Mouse (Mus musculus): ENCODE data around the gene Ovol3. TPM values are rescaled to one million over a fixed set of nuclear protein-coding genes. Genes with fewer than 3 reads are reported as not detected.
A peak's percentile ranks its signal among the peaks of the same experiment; 100 is the strongest.

The Ovol3 gene
- polyA plus RNA-seq, 1 experiment from 2014 or later = not detected

- no peaks in the 10 kb centered on the region for H3K9me3 ChIP-seq (ENCODE audit: control insufficient read depth, low read length)
- no peaks in the 10 kb centered on the region for H3K27me3 ChIP-seq (replicated peaks; ENCODE audit: control insufficient read depth, insufficient read depth, low read length)
- peaks cover 20% of the 10 kb centered on the region for H3K4me1 ChIP-seq (replicated peaks; ENCODE audit: control insufficient read depth, insufficient read depth, low read length)
- peak overlapping the region; percentile 97 for H3K27ac ChIP-seq (ENCODE audit: low read length)
- no peaks in the 10 kb centered on the region; the same call in 1 of the 2 replicates for H3K36me3 ChIP-seq (ENCODE audit: control insufficient read depth, insufficient read depth)
- peak overlapping the region; percentile 60 for H3K4me2 ChIP-seq (ENCODE audit: low read length)
- WGBS = 3% methylated on average over 24 of the region's 24 CpGs
- H3K9ac ChIP-seq (replicated peaks; ENCODE audit: low read depth, low read length) = peak overlapping the region; percentile 66
- peak overlapping the region; percentile 55 for H3K4me3 ChIP-seq (replicated peaks; ENCODE audit: low read length)
- ATAC-seq = no peak
These were observed 2.8 kb downstream of the Ovol3 start for GRCm38 (mm10) chr7:30232631-30233148.

- no peaks in the 10 kb centered on the region for H3K27me3 ChIP-seq (replicated peaks; ENCODE audit: control insufficient read depth, insufficient read depth, low read length)
- no peaks in the 10 kb centered on the region for H3K9me3 ChIP-seq (ENCODE audit: control insufficient read depth, low read length)
- peaks cover 20% of the 10 kb centered on the region for H3K4me1 ChIP-seq (replicated peaks; ENCODE audit: control insufficient read depth, insufficient read depth, low read length)
- H3K36me3 ChIP-seq (ENCODE audit: control insufficient read depth, insufficient read depth) = peaks cover 2% of the 10 kb centered on the region; the same call in 1 of the 2 replicates
- peak; percentile 96 for ATAC-seq
- WGBS = under 1% methylated on average over 67 of the region's 67 CpGs
- peak within 1 kb of the TSS; percentile 79 for H3K4me2 ChIP-seq (ENCODE audit: low read length)
- peak within 1 kb of the TSS; percentile 55 for H3K4me3 ChIP-seq (replicated peaks; ENCODE audit: low read length)
- H3K9ac ChIP-seq (replicated peaks; ENCODE audit: low read depth, low read length) = peak within 1 kb of the TSS; percentile 66
- H3K27ac ChIP-seq (ENCODE audit: low read length) = peak within 1 kb of the TSS; percentile 97
These were observed 3.7 kb downstream of the Ovol3 start, which contains the start of the genes Polr2i and Tbcb for GRCm38 (mm10) chr7:30231669-30232454. Gene Polr2i (plus strand): TSS chr7:30231948. Gene Tbcb (minus strand): TSS chr7:30232272.

GRCm38 (mm10) chr7:30231328-30231668 lies 4.2 kb downstream of the Ovol3 start:
- peak overlapping the region; percentile 97 for H3K27ac ChIP-seq (ENCODE audit: low read length)
- WGBS = 1% methylated on average over 16 of the region's 16 CpGs
- no peak; the same call in 1 of the 2 replicates for ATAC-seq
- peaks cover 7% of the 10 kb centered on the region; the same call in 1 of the 2 replicates for H3K36me3 ChIP-seq (ENCODE audit: control insufficient read depth, insufficient read depth)
- peak overlapping the region; percentile 55 for H3K4me3 ChIP-seq (replicated peaks; ENCODE audit: low read length)
- H3K9ac ChIP-seq (replicated peaks; ENCODE audit: low read depth, low read length) = peak overlapping the region; percentile 59
- H3K4me1 ChIP-seq (replicated peaks; ENCODE audit: control insufficient read depth, insufficient read depth, low read length) = peaks cover 20% of the 10 kb centered on the region
- H3K9me3 ChIP-seq (ENCODE audit: control insufficient read depth, low read length) = no peaks in the 10 kb centered on the region
- H3K4me2 ChIP-seq (ENCODE audit: low read length) = peak overlapping the region; percentile 79
- no peaks in the 10 kb centered on the region for H3K27me3 ChIP-seq (replicated peaks; ENCODE audit: control insufficient read depth, insufficient read depth, low read length)

GRCm38 (mm10) chr7:30224206-30224605 lies 11.3 kb downstream of the Ovol3 start:
- H3K4me3 ChIP-seq (replicated peaks; ENCODE audit: low read length) = no peak overlapping the region
- H3K4me1 ChIP-seq (replicated peaks; ENCODE audit: control insufficient read depth, insufficient read depth, low read length) = peaks cover 5% of the 10 kb centered on the region
- no peaks in the 10 kb centered on the region for H3K27me3 ChIP-seq (replicated peaks; ENCODE audit: control insufficient read depth, insufficient read depth, low read length)
- no peaks in the 10 kb centered on the region; the same call in 1 of the 2 replicates for H3K9me3 ChIP-seq (ENCODE audit: control insufficient read depth, low read length)
- H3K27ac ChIP-seq (ENCODE audit: low read length) = no peak overlapping the region
- 89% methylated on average over 12 of the region's 12 CpGs for WGBS
- no peak overlapping the region for H3K9ac ChIP-seq (replicated peaks; ENCODE audit: low read depth, low read length)
- H3K4me2 ChIP-seq (ENCODE audit: low read length) = no peak overlapping the region
- H3K36me3 ChIP-seq (ENCODE audit: control insufficient read depth, insufficient read depth) = peaks cover 24% of the 10 kb centered on the region
- no peak for ATAC-seq

GRCm38 (mm10) chr7:30222205-30222604 lies 13.3 kb downstream of the Ovol3 start:
- Histone ChIP-seq H3K9ac (replicated peaks; ENCODE audit: low read depth, low read length) (no peak overlapping the region), H3K4me2 (ENCODE audit: low read length) (no peak overlapping the region), H3K27me3 (replicated peaks; ENCODE audit: control insufficient read depth, insufficient read depth, low read length) (no peaks in the 10 kb centered on the region), H3K27ac (ENCODE audit: low read length) (no peak overlapping the region), H3K36me3 (ENCODE audit: control insufficient read depth, insufficient read depth) (peaks cover 24% of the 10 kb centered on the region), H3K4me3 (replicated peaks; ENCODE audit: low read length) (no peak overlapping the region), H3K4me1 (replicated peaks; ENCODE audit: control insufficient read depth, insufficient read depth, low read length) (peaks cover 8% of the 10 kb centered on the region), H3K9me3 (ENCODE audit: control insufficient read depth, low read length) (no peaks in the 10 kb centered on the region; the same call in 1 of the 2 replicates)
- 95% methylated on average over 5 of the region's 5 CpGs for WGBS
- no peak for ATAC-seq

GRCm38 (mm10) chr7:30221433-30221832 lies 14.1 kb downstream of the Ovol3 start:
- Histone ChIP-seq H3K36me3 (ENCODE audit: control insufficient read depth, insufficient read depth) (peaks cover 19% of the 10 kb centered on the region), H3K4me3 (replicated peaks; ENCODE audit: low read length) (no peak overlapping the region), H3K9me3 (ENCODE audit: control insufficient read depth, low read length) (no peaks in the 10 kb centered on the region; the same call in 1 of the 2 replicates), H3K27ac (ENCODE audit: low read length) (no peak overlapping the region), H3K27me3 (replicated peaks; ENCODE audit: control insufficient read depth, insufficient read depth, low read length) (no peaks in the 10 kb centered on the region), H3K4me1 (replicated peaks; ENCODE audit: control insufficient read depth, insufficient read depth, low read length) (peaks cover 8% of the 10 kb centered on the region), H3K9ac (replicated peaks; ENCODE audit: low read depth, low read length) (no peak overlapping the region), H3K4me2 (ENCODE audit: low read length) (no peak overlapping the region)
- WGBS = 77% methylated on average over 3 of the region's 3 CpGs
- no peak for ATAC-seq

GRCm38 (mm10) chr7:30220008-30220356 lies 15.5 kb downstream of the Ovol3 start:
- H3K9ac ChIP-seq (replicated peaks; ENCODE audit: low read depth, low read length) = peak overlapping the region; percentile 12
- H3K4me1 ChIP-seq (replicated peaks; ENCODE audit: control insufficient read depth, insufficient read depth, low read length) = peaks cover 8% of the 10 kb centered on the region
- no peaks in the 10 kb centered on the region; the same call in 1 of the 2 replicates for H3K9me3 ChIP-seq (ENCODE audit: control insufficient read depth, low read length)
- WGBS = 13% methylated on average over 11 of the region's 11 CpGs
- peak overlapping the region; percentile 54 for H3K4me2 ChIP-seq (ENCODE audit: low read length)
- no peak overlapping the region for H3K27ac ChIP-seq (ENCODE audit: low read length)
- no peaks in the 10 kb centered on the region for H3K27me3 ChIP-seq (replicated peaks; ENCODE audit: control insufficient read depth, insufficient read depth, low read length)
- ATAC-seq = no peak
- H3K36me3 ChIP-seq (ENCODE audit: control insufficient read depth, insufficient read depth) = peaks cover 11% of the 10 kb centered on the region
- peak overlapping the region; percentile 43 for H3K4me3 ChIP-seq (replicated peaks; ENCODE audit: low read length)

- Histone ChIP-seq H3K9ac (replicated peaks; ENCODE audit: low read depth, low read length) (peak overlapping the region; percentile 55), H3K27me3 (replicated peaks; ENCODE audit: control insufficient read depth, insufficient read depth, low read length) (no peaks in the 10 kb centered on the region), H3K4me1 (replicated peaks; ENCODE audit: control insufficient read depth, insufficient read depth, low read length) (peaks cover 8% of the 10 kb centered on the region), H3K4me3 (replicated peaks; ENCODE audit: low read length) (peak overlapping the region; percentile 43), H3K36me3 (ENCODE audit: control insufficient read depth, insufficient read depth) (peaks cover 10% of the 10 kb centered on the region), H3K27ac (ENCODE audit: low read length) (peak overlapping the region; percentile 18; the same call in 1 of the 2 replicates), H3K9me3 (ENCODE audit: control insufficient read depth, low read length) (no peaks in the 10 kb centered on the region; the same call in 1 of the 2 replicates), H3K4me2 (ENCODE audit: low read length) (peak overlapping the region; percentile 54)
- 2% methylated on average over 16 of the region's 16 CpGs for WGBS
- ATAC-seq = peak; percentile 62
These were observed 16.1 kb downstream of the Ovol3 start for GRCm38 (mm10) chr7:30219293-30220007.

GRCm38 (mm10) chr7:30217277-30217676 lies 18.2 kb downstream of the Ovol3 start:
- H3K9ac ChIP-seq (replicated peaks; ENCODE audit: low read depth, low read length) = no peak overlapping the region
- ATAC-seq = 0 out of 2 replicates have a peak, but pooled peaks have one; percentile 26
- H3K4me3 ChIP-seq (replicated peaks; ENCODE audit: low read length) = no peak overlapping the region
- no peaks in the 10 kb centered on the region for H3K36me3 ChIP-seq (ENCODE audit: control insufficient read depth, insufficient read depth)
- no peak overlapping the region for H3K27ac ChIP-seq (ENCODE audit: low read length)
- no peak overlapping the region for H3K4me2 ChIP-seq (ENCODE audit: low read length)
- no peaks in the 10 kb centered on the region for H3K27me3 ChIP-seq (replicated peaks; ENCODE audit: control insufficient read depth, insufficient read depth, low read length)
- 78% methylated on average over 2 of the region's 2 CpGs for whole genome bisulfite sequencing
- H3K4me1 ChIP-seq (replicated peaks; ENCODE audit: control insufficient read depth, insufficient read depth, low read length) = peaks cover 8% of the 10 kb centered on the region
- no peaks in the 10 kb centered on the region for H3K9me3 ChIP-seq (ENCODE audit: control insufficient read depth, low read length)
